Mouse (Mus musculus) hindbrain, embryonic 11.5 days (tissue): ENCODE data around the gene Klhdc8a. TPM values are rescaled to one million over a fixed set of nuclear protein-coding genes. Genes with fewer than 3 reads are reported as not detected.

ENCODE experiments used
- ATAC-seq: fragments of 200-750 bp; cut with Nextera tagmentation; 2 replicates; pipeline ENCODE4 v1.8.0; 2017; ENCODE audit warnings: mild to moderate bottlenecking, moderate TSS enrichment, moderate library complexity; ENCODE audit not compliant: low FRiP score
- DNase-seq: peaks from one replicate; pipeline ENCODE4 v3.0.0-alpha.2; 2015; ENCODE audit warnings: low spot score
- H3K27ac ChIP-seq: fragments of 300-500 bp; sonication (generic); 2 replicates; pipeline ENCODE4 v1.5.1; 2014; ENCODE audit warnings: mild to moderate bottlenecking, low read depth, low read length
- H3K27me3 ChIP-seq: fragments of 300-500 bp; sonication (generic); 2 replicates; pipeline ENCODE4 v1.6.1; 2014; ENCODE audit warnings: mild to moderate bottlenecking, low read length, moderate library complexity, mixed read lengths; ENCODE audit not compliant: control insufficient read depth, insufficient read depth
- H3K36me3 ChIP-seq: fragments of 300-500 bp; sonication (generic); 2 replicates; pipeline ENCODE4 v1.6.1; 2014; ENCODE audit warnings: mild to moderate bottlenecking, low read length, moderate library complexity, mixed read lengths; ENCODE audit not compliant: control insufficient read depth, insufficient read depth
- H3K4me1 ChIP-seq: fragments of 300-500 bp; sonication (generic); replicated peaks from 2 replicates; pipeline ENCODE4 v1.6.1; 2014; ENCODE audit warnings: low read length, mixed read lengths; ENCODE audit not compliant: control insufficient read depth, insufficient read depth
- H3K4me2 ChIP-seq: fragments of 300-500 bp; sonication (generic); replicated peaks from 2 replicates; pipeline ENCODE4 v1.6.1; 2014; ENCODE audit warnings: mild to moderate bottlenecking, low read depth, low read length
- H3K4me3 ChIP-seq: fragments of 300-500 bp; sonication (generic); 2 replicates; pipeline ENCODE4 v1.5.1; 2014; ENCODE audit warnings: low read depth, low read length
- H3K9ac ChIP-seq: fragments of 300-500 bp; sonication (generic); 2 replicates; pipeline ENCODE4 v1.6.1; 2014; ENCODE audit warnings: low read depth, low read length
- H3K9me3 ChIP-seq: fragments of 300-500 bp; sonication (generic); 2 replicates; pipeline ENCODE4 v1.6.1; 2016; ENCODE audit warnings: low read length; ENCODE audit not compliant: control insufficient read depth
- WGBS: fragments of 180-500 bp; shearing (Covaris S2); extraction: QIAGEN DNeasy Blood & Tissue Kit; methylation state at CpG from one replicate; pipeline ENCODE4 v1.1.7; 2014; 5-methylcytosine and 5-hydroxymethylcytosine counted together
- polyA plus RNA-seq: library from polyadenylated mRNA; unstranded; fragments of >200 nt; fragmentation: Nextera tagmentation; extraction: Ambion mirVana; gene quantifications from 2 replicates; pipeline ENCODE4 v1.2.1, GENCODE M21; 2014

The Klhdc8a gene
- polyA plus RNA-seq, 1 experiment from 2014 or later, result 3.0 TPM

GRCm38 (mm10) chr1:132307962-132308361 lies 9.5 kb downstream of the Klhdc8a start:
- H3K9me3 ChIP-seq, result no peaks in the 10 kb centered on the region
- no peak for ATAC-seq
- WGBS, result 86% methylated on average over 6 of the region's 6 CpGs
- DNase-seq, result no peak
- H3K27ac ChIP-seq, result no peak overlapping the region
- no peak overlapping the region for H3K9ac ChIP-seq
- no peaks in the 10 kb centered on the region for H3K27me3 ChIP-seq
- H3K4me1 ChIP-seq, result no peaks in the 10 kb centered on the region; the same call in 1 of the 2 replicates
- no peak overlapping the region for H3K4me3 ChIP-seq
- no peaks in the 10 kb centered on the region for H3K36me3 ChIP-seq
- no peak overlapping the region for H3K4me2 ChIP-seq

DNA sequence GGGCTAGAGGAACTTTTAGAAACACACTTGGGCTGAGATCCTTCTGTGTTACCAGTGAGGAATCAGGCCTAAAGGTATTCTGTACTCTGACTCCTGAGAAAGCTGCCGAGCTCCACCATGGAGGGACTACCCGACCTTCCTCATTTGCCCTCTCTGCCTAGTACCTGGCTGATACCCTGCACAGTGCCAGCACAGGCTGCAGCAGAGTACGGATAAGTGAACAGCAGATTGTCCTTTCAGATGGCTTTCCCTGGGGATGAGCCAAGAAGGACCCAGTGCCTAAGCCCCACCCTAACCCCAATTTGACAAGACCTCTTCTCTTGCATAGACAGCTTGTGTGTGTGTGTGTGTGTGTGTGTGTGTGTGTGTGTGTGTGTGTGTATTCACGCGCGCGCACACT lies 10.2 kb downstream of the Klhdc8a start:
- ATAC-seq, result no peak
- DNase-seq, result no peak
- 93% methylated on average over 7 of the region's 7 CpGs for WGBS
- Histone ChIP-seq H3K4me3 (no peak overlapping the region), H3K9ac (no peak overlapping the region), H3K9me3 (no peaks in the 10 kb centered on the region), H3K27ac (no peak overlapping the region), H3K36me3 (no peaks in the 10 kb centered on the region), H3K4me1 (no peaks in the 10 kb centered on the region; the same call in 1 of the 2 replicates), H3K27me3 (no peaks in the 10 kb centered on the region), H3K4me2 (no peak overlapping the region)

DNA sequence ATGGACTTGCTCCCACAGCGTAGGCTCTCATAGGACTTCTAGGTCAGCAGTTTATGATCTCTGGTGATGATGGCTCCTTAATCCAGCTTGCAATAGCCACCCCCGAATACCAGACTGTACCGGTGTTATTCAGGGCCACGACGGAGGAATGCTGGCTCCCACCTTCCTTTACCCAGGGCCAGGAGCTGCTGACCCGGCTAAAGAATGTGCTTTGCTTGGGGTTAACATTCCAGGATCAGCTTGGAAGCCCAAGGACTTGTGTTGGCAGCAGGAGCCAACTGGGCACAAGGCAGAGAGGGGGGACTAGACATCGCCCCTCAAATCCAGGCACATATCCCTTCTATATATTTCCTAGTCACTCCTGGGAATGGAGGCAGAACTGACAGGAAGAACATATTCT lies 12.3 kb downstream of the Klhdc8a start:
- Histone ChIP-seq H3K27ac (no peak overlapping the region), H3K36me3 (no peaks in the 10 kb centered on the region), H3K9me3 (no peaks in the 10 kb centered on the region), H3K9ac (no peak overlapping the region), H3K27me3 (no peaks in the 10 kb centered on the region; the same call in 1 of the 2 replicates), H3K4me3 (no peak overlapping the region), H3K4me1 (0 out of 2 replicates have a peak, but pooled peaks cover 2% of the 10 kb centered on the region), H3K4me2 (no peak overlapping the region)
- WGBS, result 67% methylated on average over 7 of the region's 7 CpGs
- ATAC-seq (no peak), DNase-seq (no peak)

GRCm38 (mm10) chr1:132311174-132311859 lies 12.9 kb downstream of the Klhdc8a start:
- H3K4me3 ChIP-seq, result no peak overlapping the region
- H3K4me1 ChIP-seq, result 0 out of 2 replicates have a peak, but pooled peaks cover 2% of the 10 kb centered on the region
- 77% methylated on average over 10 of the region's 10 CpGs for WGBS
- H3K36me3 ChIP-seq, result no peaks in the 10 kb centered on the region
- H3K4me2 ChIP-seq, result no peak overlapping the region
- H3K9ac ChIP-seq, result no peak overlapping the region
- ATAC-seq, result no peak
- H3K9me3 ChIP-seq, result no peaks in the 10 kb centered on the region
- no peak for DNase-seq
- H3K27ac ChIP-seq, result no peak overlapping the region
- peaks cover 2% of the 10 kb centered on the region; the same call in 1 of the 2 replicates for H3K27me3 ChIP-seq

- no peaks in the 10 kb centered on the region for H3K36me3 ChIP-seq
- H3K27ac ChIP-seq, result no peak overlapping the region
- no peak overlapping the region for H3K9ac ChIP-seq
- ATAC-seq, result no peak
- H3K4me3 ChIP-seq, result no peak overlapping the region
- WGBS, result 82% methylated on average over 2 of the region's 2 CpGs
- no peak overlapping the region for H3K4me2 ChIP-seq
- peaks cover 2% of the 10 kb centered on the region; the same call in 1 of the 2 replicates for H3K27me3 ChIP-seq
- DNase-seq, result no peak
- H3K9me3 ChIP-seq, result no peaks in the 10 kb centered on the region
- 0 out of 2 replicates have a peak, but pooled peaks cover 2% of the 10 kb centered on the region for H3K4me1 ChIP-seq
These were observed 13.6 kb downstream of the Klhdc8a start for GRCm38 (mm10) chr1:132312043-132312442.

DNA sequence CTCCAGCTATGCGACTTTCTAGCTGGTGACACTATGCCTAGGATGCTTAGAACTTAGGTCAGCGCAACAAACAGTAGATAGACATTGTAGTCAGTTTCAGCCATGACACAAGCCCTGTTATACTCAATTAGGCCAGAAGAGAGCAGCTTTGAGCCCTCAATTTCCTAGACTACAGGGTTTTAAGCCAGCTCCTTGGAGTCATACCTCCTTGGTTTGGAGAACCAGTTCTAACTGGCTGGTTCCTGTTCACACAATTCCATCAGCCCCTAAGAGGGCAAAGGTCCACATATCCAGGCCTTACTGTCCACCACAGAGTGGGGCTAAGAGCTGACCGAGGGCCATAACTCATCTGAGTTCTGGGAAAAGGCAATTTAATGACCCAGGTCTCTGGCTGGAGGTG lies 14.3 kb downstream of the Klhdc8a start:
- H3K9me3 ChIP-seq, result no peaks in the 10 kb centered on the region
- no peak overlapping the region for H3K9ac ChIP-seq
- 60% methylated on average over 3 of the region's 3 CpGs for WGBS
- 0 out of 2 replicates have a peak, but pooled peaks have one; percentile 17 for ATAC-seq
- H3K4me3 ChIP-seq, result no peak overlapping the region
- H3K4me1 ChIP-seq, result 0 out of 2 replicates have a peak, but pooled peaks cover 2% of the 10 kb centered on the region
- H3K27me3 ChIP-seq, result peaks cover 2% of the 10 kb centered on the region; the same call in 1 of the 2 replicates
- DNase-seq, result peak; percentile 83
- no peak overlapping the region for H3K4me2 ChIP-seq
- no peak overlapping the region for H3K27ac ChIP-seq
- H3K36me3 ChIP-seq, result no peaks in the 10 kb centered on the region

DNA sequence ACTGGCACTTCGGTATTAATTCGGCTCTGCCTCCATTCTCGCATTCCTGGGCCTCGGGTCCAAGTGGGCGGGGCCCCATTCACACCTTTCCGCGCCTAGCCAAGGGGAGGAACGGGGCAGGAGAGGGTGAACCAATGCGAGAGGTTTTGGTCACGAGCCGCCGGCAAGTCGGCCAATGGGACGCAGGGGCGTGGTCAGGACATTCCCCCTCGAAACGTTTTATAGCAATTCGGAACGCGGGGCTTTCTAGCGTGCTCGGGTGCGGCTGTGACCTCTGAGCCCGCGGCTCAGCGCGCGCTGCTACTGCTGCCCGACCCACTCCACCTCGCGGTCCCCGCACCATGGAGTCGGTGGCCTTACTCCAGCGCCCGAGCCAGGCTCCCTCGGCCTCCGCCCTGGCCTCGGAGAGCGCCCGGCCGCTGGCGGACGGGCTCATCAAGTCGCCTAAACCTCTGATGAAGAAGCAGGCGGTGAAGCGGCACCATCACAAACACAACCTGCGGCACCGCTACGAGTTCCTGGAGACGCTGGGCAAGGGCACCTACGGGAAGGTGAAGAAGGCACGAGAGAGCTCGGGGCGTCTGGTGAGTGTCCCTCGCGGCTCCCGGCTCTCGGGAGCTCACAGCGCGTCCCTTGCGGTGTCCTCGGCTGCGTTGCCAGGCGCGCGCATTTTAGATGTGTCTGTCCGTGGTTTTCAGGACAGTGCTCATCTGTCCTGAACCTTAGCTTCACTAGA lies 17.6 kb downstream of the Klhdc8a start, which contains the start of gene Nuak2:
Gene Nuak2, plus strand, starts transcription at position 238 of the 736 bp plus-strand sequence.
- peak within 1 kb of the TSS; percentile 85 for H3K4me2 ChIP-seq
- peaks cover 2% of the 10 kb centered on the region; the same call in 1 of the 2 replicates for H3K27me3 ChIP-seq
- H3K9me3 ChIP-seq, result no peaks in the 10 kb centered on the region
- peak within 1 kb of the TSS; percentile 85 for H3K9ac ChIP-seq
- under 1% methylated on average over 67 of the region's 67 CpGs for WGBS
- H3K4me3 ChIP-seq, result peak within 1 kb of the TSS; percentile 83
- H3K36me3 ChIP-seq, result peaks cover 4% of the 10 kb centered on the region; the same call in 1 of the 2 replicates
- DNase-seq (peak; percentile 91), ATAC-seq (peak; percentile 86)
- peak within 1 kb of the TSS; percentile 37; the same call in 1 of the 2 replicates for H3K27ac ChIP-seq
- peaks cover 21% of the 10 kb centered on the region for H3K4me1 ChIP-seq

DNA sequence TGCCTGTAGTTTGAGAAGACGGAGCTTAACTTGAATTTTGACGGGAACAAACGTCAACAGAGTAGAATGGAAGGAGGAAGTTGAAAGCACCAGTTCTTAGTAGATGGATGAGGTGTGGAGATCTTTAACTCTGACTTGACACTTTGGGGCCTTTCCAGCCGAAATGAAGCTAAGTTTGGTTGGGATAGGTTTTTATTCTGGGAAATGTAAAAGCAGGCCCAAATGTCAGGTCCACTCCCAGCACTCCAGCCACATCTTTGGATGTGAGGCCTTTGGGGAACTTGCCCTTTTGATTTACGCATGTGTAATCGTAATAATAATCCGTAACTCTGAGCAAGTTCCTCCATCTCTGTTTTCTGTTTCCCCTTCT lies 18.2 kb downstream of the Klhdc8a start:
- Histone ChIP-seq H3K4me3 (peak overlapping the region; percentile 83), H3K4me1 (peaks cover 25% of the 10 kb centered on the region), H3K9me3 (no peaks in the 10 kb centered on the region), H3K4me2 (peak overlapping the region; percentile 85), H3K27ac (no peak overlapping the region; the same call in 1 of the 2 replicates), H3K9ac (peak overlapping the region; percentile 85), H3K27me3 (peaks cover 2% of the 10 kb centered on the region; the same call in 1 of the 2 replicates), H3K36me3 (peaks cover 4% of the 10 kb centered on the region; the same call in 1 of the 2 replicates)
- DNase-seq (no peak), ATAC-seq (no peak)
- WGBS, result 24% methylated on average over 7 of the region's 7 CpGs
